Mouse (Mus musculus): ENCODE measurements around the gene Foxn4.

Gene Foxn4

DNA sequence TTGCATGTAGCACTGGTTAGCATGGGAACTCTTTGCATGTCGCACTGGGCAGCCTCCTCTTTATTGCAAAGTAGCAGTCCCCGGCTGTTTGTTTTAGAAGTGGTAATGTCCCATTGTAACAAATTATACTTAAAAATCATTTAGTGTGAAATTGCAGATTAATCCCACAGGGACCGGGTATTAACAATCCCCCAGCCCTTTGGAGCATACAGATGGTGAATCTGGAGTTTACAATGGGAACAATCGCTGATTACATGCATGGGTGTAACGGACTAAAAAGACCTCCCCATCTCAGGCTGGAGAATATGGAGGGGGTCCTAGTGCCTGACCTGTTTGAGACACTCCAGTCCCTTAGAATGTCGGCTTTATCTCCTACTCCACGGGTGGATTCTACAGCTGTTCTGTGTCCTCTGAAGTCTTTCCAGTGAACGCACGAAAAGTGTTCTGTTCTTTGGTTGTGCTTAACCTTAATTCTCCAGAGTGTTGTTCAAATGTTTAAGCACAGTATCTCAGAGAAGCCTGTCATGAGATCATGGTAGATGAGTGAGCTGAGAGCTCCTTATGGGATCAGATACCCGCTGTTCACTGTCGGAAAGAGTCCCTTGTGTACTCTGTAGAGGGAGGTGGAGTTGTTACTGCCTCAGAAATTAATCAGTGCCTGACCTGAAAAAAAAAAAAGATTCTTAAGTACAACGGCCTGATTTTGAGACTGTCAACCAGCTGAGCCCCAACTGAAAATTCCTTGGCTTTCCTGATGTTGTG is 6.0 kb upstream of the Foxn4 start:
- DNase-seq, result no peak

DNA sequence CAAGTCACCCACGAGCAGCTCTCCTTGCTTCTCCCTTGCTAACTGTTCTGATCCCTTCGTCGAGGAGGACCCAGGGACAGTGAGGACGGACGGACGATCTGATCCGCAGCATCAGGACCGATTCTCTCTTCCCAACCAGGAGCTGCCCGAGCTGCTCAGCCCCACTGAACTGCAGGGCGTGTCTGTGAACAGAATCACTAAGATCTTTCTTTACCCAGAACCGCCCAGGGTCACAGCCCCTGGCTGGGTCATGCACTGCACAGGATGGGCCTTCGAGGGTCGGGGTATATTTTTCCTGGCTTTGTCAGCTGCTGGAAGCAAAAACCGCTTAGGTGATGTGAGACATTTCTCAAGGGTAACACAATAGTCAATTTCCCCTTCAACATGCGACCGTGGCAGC is 2.4 kb upstream of the Foxn4 start:
- no peak for DNase-seq

- no peak for DNase-seq
Observed at GRCm38 (mm10) chr5:114275339-114275738, 1.7 kb upstream of the Foxn4 start.

- DNase-seq, result no peak
Observed at GRCm38 (mm10) chr5:114269984-114270383, 3.6 kb downstream of the Foxn4 start.

- no peak for DNase-seq
Observed at GRCm38 (mm10) chr5:114269499-114269898, 4.1 kb downstream of the Foxn4 start.

DNA sequence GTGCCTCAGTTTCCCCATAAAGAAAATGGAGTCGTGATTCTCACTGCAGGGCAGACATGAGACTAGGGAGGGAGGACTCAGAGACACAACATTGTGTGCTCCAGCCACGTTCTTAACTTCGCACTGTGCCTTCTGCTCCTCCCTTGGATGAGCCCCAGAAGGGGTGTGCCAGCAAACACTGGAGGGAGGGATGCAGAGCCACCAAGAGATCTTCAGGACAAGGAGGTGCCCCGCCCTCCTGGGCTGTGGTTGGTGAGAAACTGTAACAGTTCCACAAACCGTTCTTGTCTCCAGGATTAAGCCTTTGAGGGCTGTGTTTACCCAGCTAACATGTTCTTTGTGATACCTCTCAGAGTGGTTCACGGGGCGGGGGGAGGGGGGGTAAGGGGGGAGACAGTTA is 5.0 kb downstream of the Foxn4 start:
- no peak for DNase-seq

- no peak for DNase-seq
Observed at GRCm38 (mm10) chr5:114264791-114265190, 8.8 kb downstream of the Foxn4 start.

DNA sequence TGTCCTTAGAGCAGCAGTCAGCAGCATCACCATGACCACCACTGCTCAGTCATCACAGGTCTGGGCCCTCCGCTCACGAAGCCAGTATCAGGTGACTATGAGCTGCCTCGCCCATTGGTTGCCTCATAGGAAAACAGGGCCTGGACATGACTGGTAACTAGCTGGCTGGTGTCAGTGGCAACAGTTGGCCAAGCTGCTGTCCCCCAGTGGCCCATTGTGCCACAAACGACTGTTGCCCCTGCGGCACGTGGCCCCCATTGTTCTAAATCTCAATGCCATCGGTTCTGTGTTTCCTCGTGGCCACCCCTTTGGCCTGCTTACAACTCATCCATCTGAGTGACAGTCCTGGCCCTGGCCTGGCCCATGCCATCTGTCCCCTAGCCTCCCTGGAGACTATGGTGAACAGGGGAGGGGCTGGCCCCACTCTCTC is 9.6 kb downstream of the Foxn4 start:
- DNase-seq, result peak; percentile 9 to 19

DNA sequence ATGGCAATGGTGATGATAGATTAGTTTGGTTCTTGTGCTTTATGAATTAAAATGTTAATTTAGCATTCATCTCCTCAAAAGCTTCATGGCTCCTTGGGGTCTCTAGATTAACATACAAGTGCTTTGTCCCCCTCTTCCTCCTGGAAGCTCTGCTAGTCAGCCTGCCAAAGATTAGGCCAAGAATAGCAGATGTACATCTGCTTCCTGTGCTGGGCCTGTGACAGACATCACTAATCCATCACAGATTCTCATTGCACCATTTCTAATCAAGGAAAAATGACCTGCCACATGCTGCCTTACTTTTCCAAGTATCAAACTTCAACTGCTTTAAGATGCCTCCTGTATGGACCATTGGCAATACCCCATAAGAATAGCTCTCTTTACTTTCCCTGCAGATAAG is 12.1 kb downstream of the Foxn4 start:
- no peak for DNase-seq

- DNase-seq, result no peak
Observed at GRCm38 (mm10) chr5:114259495-114259894, 14.1 kb downstream of the Foxn4 start.

- DNase-seq, result peak; percentile 69 to 71
Observed at GRCm38 (mm10) chr5:114248174-114248589, 25.4 kb downstream of the Foxn4 start.

DNA sequence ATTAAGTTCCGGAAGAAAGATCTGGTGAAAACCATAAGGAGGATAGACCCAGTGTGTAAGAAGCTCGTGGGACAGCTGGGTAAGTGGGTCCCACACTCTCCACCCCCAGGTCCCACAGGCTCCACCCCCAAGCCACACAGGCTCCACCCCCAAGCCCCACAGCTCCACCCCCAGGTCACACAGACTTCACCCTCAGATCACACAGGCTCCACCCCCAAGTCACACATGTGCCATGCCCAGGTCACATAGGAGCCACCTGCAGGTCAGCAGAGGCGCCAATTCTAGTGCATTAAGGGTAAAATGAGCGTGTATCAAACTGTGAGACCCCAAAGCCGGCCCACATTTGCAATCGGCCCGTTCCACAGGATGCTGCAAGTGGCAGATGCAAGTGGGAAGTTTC is 27.1 kb downstream of the Foxn4 start:
- no peak for DNase-seq

- no peak for DNase-seq
Observed at GRCm38 (mm10) chr5:114239737-114240136, 33.9 kb downstream of the Foxn4 start.

DNA sequence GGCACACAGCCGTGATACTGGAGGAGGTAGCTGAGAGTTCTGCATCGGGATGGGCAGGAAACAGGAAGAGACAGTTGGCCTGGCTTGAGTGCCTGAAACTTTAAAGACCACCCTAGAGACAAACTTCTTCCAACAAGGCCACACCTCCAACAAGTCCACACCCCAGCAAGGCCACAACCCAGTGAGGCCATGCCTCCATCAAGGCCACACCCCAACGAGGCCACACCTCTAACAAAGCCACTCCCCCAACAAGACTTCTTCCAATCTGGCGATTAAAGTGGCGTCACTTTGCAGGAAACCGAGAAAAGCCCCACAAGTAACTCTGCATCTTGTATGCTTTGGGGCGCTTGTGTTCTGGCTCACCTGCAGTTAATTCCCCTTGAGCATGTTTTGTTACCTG is 34.7 kb downstream of the Foxn4 start:
- no peak for DNase-seq

GRCm38 (mm10) chr5:114228901-114229300 is 44.7 kb downstream of the Foxn4 start:
- no peak for DNase-seq

DNA sequence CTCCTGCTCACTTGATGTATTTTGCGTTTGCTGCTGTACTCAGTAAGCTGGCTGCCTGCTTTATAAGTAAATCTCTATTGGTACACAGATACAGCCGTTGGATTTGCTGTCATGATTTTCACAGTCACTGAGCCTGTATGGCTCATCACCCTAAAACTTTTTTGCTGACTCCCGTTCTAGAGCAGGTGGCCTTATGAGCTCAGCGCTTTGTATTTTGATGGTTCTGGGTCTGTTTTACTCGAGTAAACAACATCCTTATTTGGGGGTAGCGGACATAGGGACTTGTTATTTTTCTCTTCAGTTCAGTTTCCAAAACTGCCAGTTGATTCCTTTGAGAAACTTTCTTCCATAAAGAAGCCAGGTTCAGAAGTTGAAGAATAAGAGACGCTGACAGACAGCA is 47.6 kb downstream of the Foxn4 start:
- no peak for DNase-seq

DNA sequence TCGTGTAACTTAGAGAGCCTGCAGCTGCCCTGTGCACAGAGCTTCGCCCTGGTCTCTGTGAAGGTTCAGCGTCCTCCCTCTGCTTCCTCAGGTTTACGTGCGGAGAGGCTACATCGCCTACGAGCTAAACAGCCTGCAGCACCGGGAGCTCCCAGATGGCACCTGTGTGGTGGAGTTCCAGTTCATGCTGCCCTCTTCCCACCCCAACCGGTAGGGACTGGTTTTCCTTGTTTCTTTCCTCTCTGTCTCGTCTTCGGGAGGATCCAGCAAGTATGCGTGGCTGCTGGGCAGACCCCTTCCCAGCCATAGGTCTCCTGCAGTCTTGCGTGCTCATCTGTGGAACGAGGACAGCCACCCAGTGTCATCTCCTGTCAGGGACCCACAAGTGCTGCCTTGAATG is 54.8 kb downstream of the Foxn4 start:
- DNase-seq, result no peak

GRCm38 (mm10) chr5:114213183-114213582 is 60.4 kb downstream of the Foxn4 start:
- DNase-seq, result no peak

- no peak for DNase-seq
Observed at GRCm38 (mm10) chr5:114206158-114206557, 67.4 kb downstream of the Foxn4 start.
